Mouse (Mus musculus) cortical plate, adult 2 months (tissue): Measurements from ENCODE around the gene Ubtd2.

Experiments
- CTCF ChIP-seq: fragments of 200-500 bp; IDR thresholded peaks from 2 replicates; pipeline ENCODE4 v1.5.1; 2011; ENCODE audit warnings: mild to moderate bottlenecking, control low read depth, low read length; ENCODE audit not compliant: insufficient read depth; ENCODE audit errors: extremely low read depth
- POLR2A ChIP-seq: fragments of 200-500 bp; IDR thresholded peaks from 2 replicates; pipeline ENCODE4 v1.6.1; 2011; ENCODE audit warnings: mild to moderate bottlenecking, low read length, control low read depth; ENCODE audit not compliant: insufficient read depth; ENCODE audit errors: extremely low read depth

DNA sequence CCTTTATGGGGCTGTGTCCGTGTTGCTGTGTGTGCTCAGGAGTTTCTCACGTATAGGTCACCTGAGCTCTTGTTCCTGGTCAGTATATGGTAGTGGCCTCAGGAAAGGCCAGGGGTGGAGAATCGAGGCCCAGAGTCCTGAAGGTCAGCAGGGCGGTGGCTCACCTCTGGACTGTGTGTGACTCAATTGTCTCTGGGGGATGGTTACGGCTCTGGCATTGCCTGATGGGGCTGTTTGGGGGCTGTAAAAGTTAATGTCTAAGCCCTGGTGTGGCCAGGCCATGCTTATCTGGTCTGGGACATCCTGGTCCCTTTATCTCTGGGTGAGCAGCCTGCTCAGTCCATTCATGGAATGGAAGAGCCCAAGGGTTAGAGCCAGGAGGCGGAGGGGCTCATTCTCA is 111.0 kb downstream of the Ubtd2 start:
- TF ChIP-seq POLR2A (no peak), CTCF (no peak)
